Mouse (Mus musculus) midbrain, embryonic 11.5 days (tissue): ENCODE results near the gene Gapt. TPM values are rescaled to one million over a fixed set of nuclear protein-coding genes. Genes with fewer than 3 reads are reported as not detected.

Experiments
- polyA plus RNA-seq: library from polyadenylated mRNA; unstranded; fragments of >200 nt; fragmentation: Nextera tagmentation; extraction: Ambion mirVana; gene quantifications from 2 replicates; pipeline ENCODE4 v1.2.1, GENCODE M21; 2014

The Gapt gene
- polyA plus RNA-seq, 1 experiment from 2014 or later = 0.26 TPM

Other genes with a start within 250 kb of the Gapt start
- 35.3 and 37.4 TPM in 2 replicates for gene Rab3c, start 76.2 kb downstream of the Gapt start, polyA plus RNA-seq
- 63.4 and 68.6 TPM in 2 replicates for gene Plk2, start 37.8 kb upstream of the Gapt start, polyA plus RNA-seq